Mouse (Mus musculus) embryonic fibroblast, embryonic 13.5 days (primary cell): Measurements from ENCODE around the gene Pcsk4.

Experiments used
- CTCF ChIP-seq: IDR thresholded peaks from 2 replicates; pipeline ENCODE4 v1.5.1; 2011; ENCODE audit warnings: mild to moderate bottlenecking, control low read depth, low read length, moderate library complexity, borderline replicate concordance; ENCODE audit not compliant: insufficient read depth
- POLR2A ChIP-seq: IDR thresholded peaks from 2 replicates; pipeline ENCODE4 v1.6.1; 2011; ENCODE audit warnings: low read depth, mild to moderate bottlenecking, control low read depth, low read length, moderate library complexity

DNA sequence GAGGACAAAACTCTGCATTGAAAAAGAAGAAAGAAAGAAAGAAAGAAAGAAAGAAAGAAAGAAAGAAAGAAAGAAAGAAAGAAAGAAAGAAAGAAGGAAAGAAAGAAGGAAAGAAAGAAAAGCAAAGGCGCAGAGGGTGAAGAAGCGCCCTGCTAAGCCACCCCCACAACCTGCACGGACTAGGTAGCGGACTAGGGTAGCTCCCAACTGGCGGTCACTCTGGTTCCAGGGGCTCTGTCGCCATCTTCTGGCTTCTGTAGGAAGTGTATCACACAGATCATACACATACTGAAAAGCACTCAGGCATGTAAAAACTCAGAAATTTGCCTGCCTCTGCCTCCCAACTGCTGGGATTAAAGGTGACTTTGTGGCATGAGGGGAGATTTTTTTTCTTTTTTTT lies 44.8 kb upstream of the Pcsk4 start:
- TF ChIP-seq POLR2A = no peak
- peak; percentile 53; the same call in 1 of the 2 replicates for TF ChIP-seq CTCF
